Mouse (Mus musculus): ENCODE results near the gene AF366264. TPM values are rescaled to one million over a fixed set of nuclear protein-coding genes. Genes with fewer than 3 reads are reported as not detected.

The AF366264 gene
- not detected for polyA plus RNA-seq (2017; shearing (Covaris generic))

DNA sequence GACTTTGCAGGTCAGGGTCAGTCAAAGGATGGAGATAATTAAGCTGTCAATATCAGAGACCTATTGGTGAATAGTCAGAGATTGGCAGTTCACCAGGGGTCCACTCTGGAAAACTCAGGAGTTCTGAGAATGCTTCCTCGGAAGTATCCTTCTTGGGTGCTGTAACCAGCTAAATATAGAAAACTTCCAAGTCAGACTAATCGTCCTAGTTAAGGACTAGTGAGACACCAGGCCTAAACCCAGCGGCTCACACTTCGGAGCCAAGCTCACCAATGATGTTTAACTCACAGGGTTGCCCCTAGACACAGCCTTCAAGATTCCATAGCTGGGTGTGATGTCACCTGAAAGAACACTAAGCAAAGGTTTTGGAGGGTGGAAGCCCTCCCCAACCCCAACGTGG, at the start of gene AF366264:
Gene AF366264 (minus strand): TSS at position 101 of the 400 bp plus-strand sequence.

DNA sequence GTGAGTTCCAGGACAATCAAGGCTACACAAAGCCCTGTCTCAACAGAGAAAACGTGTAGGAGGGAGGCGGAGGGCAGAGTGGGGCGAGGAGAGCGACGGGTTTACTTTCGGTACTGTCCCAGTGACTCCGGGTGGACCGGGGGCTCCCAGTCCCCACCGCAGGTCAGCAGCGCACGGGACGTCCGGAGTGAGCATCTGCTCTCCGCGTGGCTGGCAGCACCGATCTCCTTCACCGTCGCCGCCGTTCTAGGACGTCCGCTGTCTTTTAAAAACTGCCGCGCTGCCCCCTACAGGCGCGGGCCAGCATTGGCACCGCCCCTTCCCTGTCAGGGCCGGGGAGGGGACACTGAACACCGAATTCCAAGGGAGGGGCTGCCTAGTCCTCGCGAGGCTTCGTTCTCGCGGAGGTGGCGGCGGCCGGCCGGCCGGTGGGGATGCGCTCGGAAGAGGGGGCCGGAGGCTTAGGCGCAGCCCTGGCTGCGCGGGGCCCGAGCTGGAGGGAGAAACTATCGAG, 52.9 kb downstream of the AF366264 start, which contains the start of gene Upf3a:
Gene Upf3a (plus strand): TSS at position 366 of the 514 bp plus-strand sequence.

Other genes with a start within 250 kb of the AF366264 start
- gene Rasa3, start 160.8 kb downstream of the AF366264 start, polyA plus RNA-seq (2017; shearing (Covaris generic)), result 267 TPM
- not detected for gene Cfap97d2, start 132.5 kb downstream of the AF366264 start, polyA plus RNA-seq (2017; shearing (Covaris generic))
- 37.1 TPM for gene Cdc16, start 80.7 kb downstream of the AF366264 start, polyA plus RNA-seq (2017; shearing (Covaris generic))
- gene Upf3a, start 52.8 kb downstream of the AF366264 start, polyA plus RNA-seq (2017; shearing (Covaris generic)), result 31.9 TPM
- gene Champ1, start 31.3 kb upstream of the AF366264 start, polyA plus RNA-seq (2017; shearing (Covaris generic)), result 26.5 TPM
- gene Coprs, start 51.9 kb upstream of the AF366264 start, polyA plus RNA-seq (2017; shearing (Covaris generic)), result 0.54 TPM